Mouse (Mus musculus) kidney, adult 2 months (tissue): ENCODE results near the gene Calml3. TPM values are rescaled to one million over a fixed set of nuclear protein-coding genes. Genes with fewer than 3 reads are reported as not detected.

Experiments
- DNase-seq: peaks from one replicate; pipeline ENCODE4 v3.0.0; 2021
- H3K27ac ChIP-seq: fragments of 200-500 bp; 2 replicates; pipeline ENCODE4 v1.5.1; 2012; ENCODE audit warnings: low read depth, low read length, control low read depth, inconsistent platforms; ENCODE audit not compliant: insufficient read depth
- H3K27me3 ChIP-seq: fragments of 200-500 bp; replicated peaks from 2 replicates; pipeline ENCODE4 v1.6.1; 2012; ENCODE audit warnings: mild to moderate bottlenecking, moderate library complexity, low read length, inconsistent platforms; ENCODE audit not compliant: control insufficient read depth, insufficient read depth
- H3K36me3 ChIP-seq: fragments of 200-500 bp; 2 replicates; pipeline ENCODE4 v1.6.1; 2012; ENCODE audit warnings: mild to moderate bottlenecking, moderate library complexity, low read length, inconsistent platforms; ENCODE audit not compliant: control insufficient read depth, insufficient read depth
- H3K4me1 ChIP-seq: fragments of 200-500 bp; 2 replicates; pipeline ENCODE4 v1.6.1; 2011; ENCODE audit warnings: low read length; ENCODE audit not compliant: control insufficient read depth, insufficient read depth
- H3K4me3 ChIP-seq: fragments of 200-500 bp; 2 replicates; pipeline ENCODE4 v1.5.1; 2011; ENCODE audit warnings: mild to moderate bottlenecking, low read depth, low read length, control low read depth; ENCODE audit not compliant: insufficient read depth
- CTCF ChIP-seq: fragments of 200-500 bp; conservative IDR thresholded peaks from 2 replicates; pipeline ENCODE4 v1.5.1; 2011; ENCODE audit warnings: low read depth, mild to moderate bottlenecking, control low read depth, low read length, moderate library complexity, mixed read lengths; ENCODE audit not compliant: insufficient read depth, insufficient read length
- POLR2A ChIP-seq: fragments of 200-500 bp; IDR thresholded peaks from one replicate; pipeline ENCODE4 v1.6.1; 2011; ENCODE audit warnings: low read depth, low read length, control low read depth
- WGBS: fragments of 180-500 bp; shearing (Covaris S2); methylation state at CpG from one replicate; pipeline ENCODE4 v1.1.7; 2018; 5-methylcytosine and 5-hydroxymethylcytosine counted together
- polyA plus RNA-seq: library from polyadenylated mRNA; depleted of rRNA; stranded (reverse); fragments of >200 nt; gene quantifications from 2 replicates; pipeline ENCODE4 v1.2.3, GENCODE M21; 2012

Calml3 gene
- polyA plus RNA-seq, 1 experiment: 1.7 TPM

DNA sequence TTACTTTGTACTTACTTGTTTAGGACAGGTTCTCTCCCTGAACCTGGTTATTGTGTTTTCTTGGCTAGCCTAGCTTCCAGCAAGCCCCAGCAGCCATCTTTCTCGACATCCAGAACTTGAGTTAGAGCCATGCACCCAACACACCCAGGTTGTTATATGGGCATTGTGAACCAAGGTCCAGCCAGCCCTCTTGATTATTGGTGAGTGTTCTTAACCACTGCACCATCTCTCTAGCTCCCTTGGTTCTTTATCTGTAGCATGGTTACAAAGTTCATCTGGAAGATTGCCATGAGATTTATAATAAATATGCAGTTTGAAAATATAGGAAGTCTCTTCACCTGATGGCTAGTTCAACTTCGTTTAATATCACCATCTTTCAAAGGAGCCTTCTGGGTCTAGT is 20.5 kb downstream of the Calml3 start:
- Histone ChIP-seq H3K36me3 (no peaks in the 10 kb centered on the region), H3K4me1 (peaks cover 6% of the 10 kb centered on the region; the same call in 1 of the 2 replicates), H3K27ac (no peak overlapping the region), H3K27me3 (no peaks in the 10 kb centered on the region), H3K4me3 (no peak overlapping the region)
- no peak for TF ChIP-seq POLR2A
- no peak for TF ChIP-seq CTCF
- DNase-seq: no peak
- WGBS: 79% methylated on average over 2 of the region's 2 CpGs

- TF ChIP-seq POLR2A: no peak
- no peak for TF ChIP-seq CTCF
- DNase-seq: no peak
- H3K27ac ChIP-seq: no peak overlapping the region
- WGBS: 52% methylated on average over 2 of the region's 2 CpGs
- no peaks in the 10 kb centered on the region for H3K27me3 ChIP-seq
- no peak overlapping the region for H3K4me3 ChIP-seq
- peaks cover 5% of the 10 kb centered on the region; the same call in 1 of the 2 replicates for H3K4me1 ChIP-seq
- H3K36me3 ChIP-seq: no peaks in the 10 kb centered on the region
Observed at GRCm38 (mm10) chr13:3782499-3782898, 21.6 kb downstream of the Calml3 start.

GRCm38 (mm10) chr13:3779575-3780226 is 24.4 kb downstream of the Calml3 start:
- Histone ChIP-seq H3K27me3 (no peaks in the 10 kb centered on the region), H3K27ac (no peak overlapping the region), H3K4me1 (peaks cover 3% of the 10 kb centered on the region; the same call in 1 of the 2 replicates), H3K36me3 (no peaks in the 10 kb centered on the region), H3K4me3 (no peak overlapping the region)
- no peak for DNase-seq
- TF ChIP-seq POLR2A (no peak), CTCF (no peak)
- WGBS: 94% methylated on average over 8 of the region's 8 CpGs

DNA sequence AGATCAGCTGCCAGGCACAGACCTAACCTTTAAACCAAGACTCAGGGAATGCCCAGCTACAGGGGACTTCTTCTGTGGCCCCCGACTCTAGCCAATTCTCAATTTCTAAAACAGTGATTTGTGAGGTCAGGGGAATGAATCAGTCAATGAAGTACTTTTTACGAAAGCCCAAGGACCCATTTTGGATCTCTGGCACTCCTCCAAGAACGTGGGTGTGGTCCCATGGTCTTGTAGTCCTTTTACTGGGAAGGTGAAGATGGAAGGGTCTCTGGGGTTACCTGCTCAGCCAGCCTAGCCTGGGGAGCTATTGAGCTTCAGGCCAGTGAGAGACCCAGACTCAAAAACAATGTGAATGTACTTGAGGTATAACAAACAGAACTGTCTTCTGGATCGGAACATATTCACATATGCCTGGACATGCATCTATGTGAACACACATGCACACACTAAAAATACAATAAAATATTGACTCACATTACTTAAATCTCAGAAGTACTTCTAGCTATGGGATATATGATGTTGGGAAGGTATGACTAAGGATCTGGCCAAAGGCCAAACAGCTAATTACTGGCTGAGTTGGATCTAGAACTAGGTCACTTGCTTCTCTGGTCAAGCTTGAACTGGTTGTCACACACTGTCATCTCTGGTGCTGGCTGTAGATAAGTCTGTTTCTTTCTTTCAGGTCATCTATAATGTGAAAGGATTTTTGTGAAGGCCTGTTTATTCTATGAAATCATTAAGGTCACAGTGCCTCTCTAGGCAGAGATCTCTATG is 25.3 kb downstream of the Calml3 start:
- Histone ChIP-seq H3K36me3 (no peaks in the 10 kb centered on the region), H3K4me1 (peaks cover 3% of the 10 kb centered on the region; the same call in 1 of the 2 replicates), H3K27me3 (no peaks in the 10 kb centered on the region), H3K27ac (no peak overlapping the region), H3K4me3 (no peak overlapping the region)
- 74% methylated on average over 4 of the region's 4 CpGs for WGBS
- no peak for DNase-seq
- TF ChIP-seq POLR2A (no peak), CTCF (no peak)

DNA sequence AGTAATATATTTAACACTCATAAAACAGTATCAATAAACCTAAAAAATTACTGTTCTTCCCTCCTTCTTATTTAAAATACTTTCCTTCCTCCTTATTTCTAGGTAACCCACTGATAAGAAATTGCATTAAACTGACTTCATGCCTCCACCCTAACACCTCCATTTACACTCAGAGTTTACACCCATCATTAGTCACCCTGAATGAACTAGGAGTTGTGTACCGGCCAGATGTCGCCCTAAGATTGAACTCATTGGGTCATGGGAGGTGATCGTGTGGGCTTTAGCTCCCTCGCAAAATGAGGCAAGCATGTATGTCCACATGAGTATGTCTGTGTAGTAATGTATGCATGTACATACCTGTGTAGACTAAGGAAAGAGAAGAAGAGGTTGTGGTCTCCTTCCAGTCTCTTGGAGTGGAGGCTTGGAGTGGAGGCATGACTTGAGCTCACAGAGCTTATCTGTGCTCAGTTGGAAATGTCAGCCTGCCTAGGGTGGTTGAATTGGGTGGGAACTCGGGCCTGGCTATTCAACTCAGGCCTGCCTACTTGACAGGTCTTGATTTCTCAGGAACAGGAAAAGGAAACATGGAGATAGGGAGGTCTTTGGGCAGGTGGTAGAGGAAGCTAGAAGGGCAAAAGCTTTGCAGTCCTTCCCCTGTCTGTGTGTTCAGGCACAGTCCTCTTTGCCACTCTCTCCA is 26.8 kb downstream of the Calml3 start:
- Histone ChIP-seq H3K27me3 (no peaks in the 10 kb centered on the region), H3K4me1 (peaks cover 3% of the 10 kb centered on the region; the same call in 1 of the 2 replicates), H3K27ac (no peak overlapping the region), H3K36me3 (no peaks in the 10 kb centered on the region), H3K4me3 (no peak overlapping the region)
- no peak for TF ChIP-seq CTCF
- TF ChIP-seq POLR2A: no peak
- no peak for DNase-seq
- WGBS: 84% methylated on average over 5 of the region's 5 CpGs

- Histone ChIP-seq H3K27ac (no peak overlapping the region), H3K36me3 (no peaks in the 10 kb centered on the region), H3K4me1 (peaks cover 3% of the 10 kb centered on the region; the same call in 1 of the 2 replicates), H3K4me3 (no peak overlapping the region), H3K27me3 (no peaks in the 10 kb centered on the region)
- DNase-seq: no peak
- 58% methylated on average over 4 of the region's 4 CpGs for WGBS
- TF ChIP-seq CTCF: no peak
- no peak for TF ChIP-seq POLR2A
Observed at GRCm38 (mm10) chr13:3776446-3776845, 27.7 kb downstream of the Calml3 start.

- H3K36me3 ChIP-seq: no peaks in the 10 kb centered on the region
- 84% methylated on average over 4 of the region's 4 CpGs for WGBS
Observed at GRCm38 (mm10) chr13:3774991-3775390, 29.1 kb downstream of the Calml3 start.

More at GRCm38 (mm10) chr13:3774991-3775390, 29.1 kb downstream of the Calml3 start:
- Histone ChIP-seq H3K4me3 (no peak overlapping the region), H3K27me3 (no peaks in the 10 kb centered on the region), H3K4me1 (peaks cover 4% of the 10 kb centered on the region; the same call in 1 of the 2 replicates), H3K27ac (no peak overlapping the region)
- no peak for TF ChIP-seq CTCF
- TF ChIP-seq POLR2A: no peak
- DNase-seq: no peak
